Comparison of ENCODE assay signal across 18 mouse cellular contexts in the genomic region with DNA sequence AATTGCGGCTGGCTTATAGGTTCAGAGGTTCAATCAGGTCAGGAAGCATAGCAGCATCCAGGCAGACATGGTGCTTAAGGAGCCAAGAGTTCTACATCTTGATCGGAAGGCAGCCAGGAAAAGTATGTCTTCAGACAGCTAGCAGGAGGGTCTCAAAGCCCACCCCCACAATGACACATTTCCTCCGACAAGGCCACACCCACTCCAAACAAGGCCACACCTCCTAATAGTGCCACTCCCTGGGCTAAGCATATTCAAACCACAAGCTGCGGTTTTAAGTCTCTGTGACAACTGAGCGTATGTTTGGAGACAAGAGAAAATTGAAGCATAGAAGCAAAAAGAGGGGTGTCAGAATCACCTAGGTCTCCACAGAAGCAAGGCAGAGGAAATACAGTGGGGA. TPM values are rescaled to one million over a fixed set of nuclear protein-coding genes. Genes with fewer than 3 reads are reported as not detected.
DNase-seq lines count a peak whose midpoint lies in the region; ATAC-seq and TF ChIP-seq lines count a peak whose summit lies in the region.
"Had no signal": no experiment of that assay in that cellular context is flagged by ENCODE, and none has a peak within 500 bp of the region (broad histone marks: within the 10 kb centered on the region; RNA-seq: fewer than 3 reads in every experiment).

No protein-coding gene starts in this region.

- TF ChIP-seq CTCF in intestine, postnatal 0 days (IDR thresholded peaks at IDR 0.05; ENCODE audit: low read depth): no peak

- no peaks in the 10 kb centered on the region for H3K9me3 ChIP-seq in intestine, postnatal 0 days (ENCODE audit: control insufficient read depth)
- no peaks in the 10 kb centered on the region for H3K9me3 ChIP-seq in intestine, embryonic 15.5 days
- no peaks in the 10 kb centered on the region for H3K9me3 ChIP-seq in forebrain, embryonic 15.5 days
- H3K9me3 ChIP-seq: hindbrain, embryonic 15.5 days; limb, embryonic 12.5 days; midbrain, embryonic 10.5 days had no signal

- peaks cover 19% of the 10 kb centered on the region for H3K79me2 ChIP-seq in macrophage (ENCODE audit: inconsistent target)

- 60% methylated on average over 5 of the region's 5 CpGs for WGBS in intestine, postnatal 0 days
- WGBS in intestine, embryonic 15.5 days: 61% methylated on average over 5 of the region's 5 CpGs
- WGBS in macrophage (ENCODE audit: missing documents): 48% methylated on average over 5 of the region's 5 CpGs
- WGBS in forebrain, embryonic 15.5 days: 62% methylated on average over 5 of the region's 5 CpGs

- DNase-seq in CD4-positive helper T cell, adult 2 months (ENCODE audit: low read depth, low spot score): peak; percentile 43
- DNase-seq in T-cell, adult 2 months (ENCODE audit: low spot score): peak; percentile 32
- DNase-seq in spleen, postnatal 14 days (ENCODE audit: low spot score in 2 of 2): no peak
- DNase-seq: cerebellum, postnatal 14 days; gastrocnemius, postnatal 14 days; lung, embryonic 14.5 days; right cerebral cortex, postnatal 25 days had no signal

- H3K27me3 ChIP-seq in intestine, postnatal 0 days (replicated peaks; ENCODE audit: control insufficient read depth, insufficient read depth, low read length): no peaks in the 10 kb centered on the region
- no peaks in the 10 kb centered on the region for H3K27me3 ChIP-seq in intestine, embryonic 15.5 days (replicated peaks)
- H3K27me3 ChIP-seq in forebrain, embryonic 15.5 days: no peaks in the 10 kb centered on the region
- H3K27me3 ChIP-seq: hindbrain, embryonic 15.5 days; limb, embryonic 12.5 days had no signal

- H3K4me3 ChIP-seq in intestine, postnatal 0 days (ENCODE audit: low read depth, low read length): no peak overlapping the region
- H3K4me3 ChIP-seq in intestine, embryonic 15.5 days (replicated peaks): no peak overlapping the region
- H3K4me3 ChIP-seq in macrophage (ENCODE audit: inconsistent target): no peak overlapping the region
- no peak overlapping the region for H3K4me3 ChIP-seq in forebrain, embryonic 15.5 days
- H3K4me3 ChIP-seq: hindbrain, embryonic 15.5 days; layer of hippocampus, adult 2 months; limb, embryonic 12.5 days; midbrain, embryonic 10.5 days; myocyte had no signal

- peak overlapping the region; percentile 11; the same call in 1 of the 2 replicates for H3K9ac ChIP-seq in intestine, postnatal 0 days (ENCODE audit: low read depth, low read length)
- no peak overlapping the region for H3K9ac ChIP-seq in intestine, embryonic 15.5 days
- no peak overlapping the region for H3K9ac ChIP-seq in forebrain, embryonic 15.5 days (replicated peaks)
- H3K9ac ChIP-seq: hindbrain, embryonic 15.5 days; limb, embryonic 12.5 days; lung, embryonic 14.5 days had no signal

- no peak overlapping the region for H3K4me2 ChIP-seq in intestine, postnatal 0 days (replicated peaks; ENCODE audit: low read depth)
- H3K4me2 ChIP-seq in intestine, embryonic 15.5 days (replicated peaks): no peak overlapping the region
- H3K4me2 ChIP-seq in forebrain, embryonic 15.5 days (replicated peaks): no peak overlapping the region
- H3K4me2 ChIP-seq: heart, embryonic 11.5 days; hindbrain, embryonic 15.5 days; limb, embryonic 12.5 days; lung, embryonic 14.5 days had no signal

- ATAC-seq in intestine, postnatal 0 days: no peak
- no peak for ATAC-seq in intestine, embryonic 15.5 days
- ATAC-seq in forebrain, embryonic 15.5 days (replicated peaks): no peak
- no peak for ATAC-seq in erythroid progenitor cell, adult 5-6 weeks (replicated peaks; ENCODE audit: low FRiP score, poor library complexity, severe bottlenecking)

- no peak overlapping the region for H3K27ac ChIP-seq in intestine, postnatal 0 days (ENCODE audit: low read depth, low read length)
- H3K27ac ChIP-seq in intestine, embryonic 15.5 days: no peak overlapping the region
- peak overlapping the region; percentile 2; the same call in 1 of the 2 replicates for H3K27ac ChIP-seq in macrophage
- H3K27ac ChIP-seq in forebrain, embryonic 15.5 days (replicated peaks): no peak overlapping the region
- H3K27ac ChIP-seq: hindbrain, embryonic 15.5 days; layer of hippocampus, adult 2 months; limb, embryonic 12.5 days; midbrain, embryonic 10.5 days had no signal

- H3K36me3 ChIP-seq in intestine, postnatal 0 days (ENCODE audit: control insufficient read depth, insufficient read depth): no peaks in the 10 kb centered on the region
- H3K36me3 ChIP-seq in intestine, embryonic 15.5 days: no peaks in the 10 kb centered on the region
- no peaks in the 10 kb centered on the region for H3K36me3 ChIP-seq in macrophage (ENCODE audit: inconsistent target)
- H3K36me3 ChIP-seq in forebrain, embryonic 15.5 days: no peaks in the 10 kb centered on the region
- H3K36me3 ChIP-seq: hindbrain, embryonic 15.5 days; limb, embryonic 12.5 days; midbrain, embryonic 10.5 days had no signal

- H3K4me1 ChIP-seq in intestine, postnatal 0 days (replicated peaks; ENCODE audit: control insufficient read depth, insufficient read depth, low read length): 0 out of 2 replicates have a peak, but pooled peaks cover 11% of the 10 kb centered on the region
- H3K4me1 ChIP-seq in intestine, embryonic 15.5 days (replicated peaks): no peaks in the 10 kb centered on the region
- H3K4me1 ChIP-seq in forebrain, embryonic 15.5 days: peaks cover 12% of the 10 kb centered on the region

RNA-seq across cellular contexts. Expression of gene Raph1, which starts 2.3 kb away (rescaled TPM):
- 17.0 and 17.9 TPM in 2 replicates for polyA plus RNA-seq in intestine, postnatal 0 days (2015; fragmentation: Nextera tagmentation; extraction: Ambion mirVana)
- 26.5 and 28.6 TPM in 2 replicates for polyA plus RNA-seq in intestine, embryonic 15.5 days (2015; fragmentation: Nextera tagmentation; extraction: Ambion mirVana)
- 100 to 1,000 TPM; 171 to 719 (median 284) TPM for total RNA-seq in macrophage (2018; cell fraction: chromatin; rRNA removed)
- total RNA-seq in macrophage (2018; cell fraction: cytosol; rRNA removed): 10 to 100 TPM; 25.0 to 87.7 (median 46.2) TPM
- total RNA-seq in macrophage (2018; cell fraction: nucleus; rRNA removed): 100 to 1,000 TPM in 19 of 26 experiments, 10 to 100 TPM in 7; 78.9 to 441 (median 214) TPM
- 23.9 to 26.9 TPM (median 25.2 TPM) in 3 replicates for polyA plus RNA-seq in macrophage (2018)
- 19.4 and 20.0 TPM in 2 replicates for polyA plus RNA-seq in forebrain, embryonic 15.5 days (2015; fragmentation: Nextera tagmentation; extraction: Ambion mirVana)
- 0.36 and 4.2 TPM in 2 replicates for total RNA-seq in erythroid progenitor cell, adult 5-6 weeks (2015; ENCODE audit: low replicate concordance)
- 0.91 and 1.2 TPM in 2 replicates for total RNA-seq in erythroid progenitor cell, adult 5-6 weeks (2017; ENCODE audit: low replicate concordance)

Comparison
In these comparisons a context has a peak if more than half of its experiments do, and no peak if none do; other contexts are left out.
1. DNase-seq: peak in CD4-positive helper T cell, adult 2 months (single experiment) and T-cell, adult 2 months (single experiment); none in spleen, postnatal 14 days (0 of 2).